Mouse (Mus musculus): ENCODE results near the gene Bbs7. TPM values are rescaled to one million over a fixed set of nuclear protein-coding genes. Genes with fewer than 3 reads are reported as not detected.
"Not testable (repeated sequence)": the region's sequence is repeated elsewhere in the genome, so short reads cannot be mapped to it uniquely, and the experiment has no call there.

Gene Bbs7
- polyA plus RNA-seq (2015; fragmentation: Nextera tagmentation; extraction: Ambion mirVana) = 14.0 and 15.1 TPM in 2 replicates

- no peaks in the 10 kb centered on the region; the same call in 1 of the 2 replicates for H3K4me1 ChIP-seq
- H3K36me3 ChIP-seq = 0 out of 2 replicates have a peak, but pooled peaks cover 3% of the 10 kb centered on the region
- H3K9me3 ChIP-seq = no peaks in the 10 kb centered on the region
- peak within 1 kb of the TSS; percentile 65 for H3K9ac ChIP-seq
- H3K4me3 ChIP-seq = peak within 1 kb of the TSS; percentile 72
- H3K27ac ChIP-seq = peak within 1 kb of the TSS; percentile 77
- H3K4me2 ChIP-seq = peak within 1 kb of the TSS; percentile 65
- H3K27me3 ChIP-seq = no peaks in the 10 kb centered on the region
- WGBS = 3% methylated on average over 38 of the region's 38 CpGs
- peak; percentile 98 for ATAC-seq (ENCODE audit: insufficient number of reproducible peaks, low FRiP score, low TSS enrichment, low read depth)
Measured at GRCm38 (mm10) chr3:36613202-36613907, at the start of gene Bbs7. Gene Bbs7 (minus strand): TSS chr3:36613477.

GRCm38 (mm10) chr3:36645245-36645559 lies 31.9 kb upstream of the Bbs7 start:
- ATAC-seq (ENCODE audit: insufficient number of reproducible peaks, low FRiP score, low TSS enrichment, low read depth); H3K9ac ChIP-seq; H3K4me3 ChIP-seq; H3K4me2 ChIP-seq; H3K36me3 ChIP-seq; H3K4me1 ChIP-seq; H3K9me3 ChIP-seq; H3K27ac ChIP-seq; H3K27me3 ChIP-seq: not testable (repeated sequence)

GRCm38 (mm10) chr3:36644554-36645244 lies 31.4 kb upstream of the Bbs7 start:
- 72% methylated on average over 3 of the region's 3 CpGs for WGBS
- H3K9ac ChIP-seq = no peak overlapping the region
- no peak overlapping the region for H3K4me2 ChIP-seq
- H3K4me1 ChIP-seq = no peaks in the 10 kb centered on the region
- H3K36me3 ChIP-seq = no peaks in the 10 kb centered on the region
- ATAC-seq (ENCODE audit: insufficient number of reproducible peaks, low FRiP score, low TSS enrichment, low read depth) = no peak
- H3K27ac ChIP-seq = no peak overlapping the region
- no peak overlapping the region for H3K4me3 ChIP-seq
- no peaks in the 10 kb centered on the region for H3K27me3 ChIP-seq
- no peaks in the 10 kb centered on the region for H3K9me3 ChIP-seq

GRCm38 (mm10) chr3:36643354-36643753 lies 30.1 kb upstream of the Bbs7 start:
- WGBS = 76% methylated on average over 3 of the region's 3 CpGs
- Histone ChIP-seq H3K4me2 (no peak overlapping the region), H3K9ac (no peak overlapping the region), H3K9me3 (no peaks in the 10 kb centered on the region), H3K4me1 (no peaks in the 10 kb centered on the region), H3K27me3 (no peaks in the 10 kb centered on the region), H3K4me3 (no peak overlapping the region), H3K36me3 (no peaks in the 10 kb centered on the region), H3K27ac (no peak overlapping the region)
- no peak for ATAC-seq (ENCODE audit: insufficient number of reproducible peaks, low FRiP score, low TSS enrichment, low read depth)

- no peak overlapping the region for H3K4me3 ChIP-seq
- H3K9me3 ChIP-seq = no peaks in the 10 kb centered on the region
- no peak overlapping the region for H3K4me2 ChIP-seq
- H3K27ac ChIP-seq = no peak overlapping the region
- no peaks in the 10 kb centered on the region for H3K4me1 ChIP-seq
- no peaks in the 10 kb centered on the region for H3K27me3 ChIP-seq
- no peak for ATAC-seq (ENCODE audit: insufficient number of reproducible peaks, low FRiP score, low TSS enrichment, low read depth)
- H3K9ac ChIP-seq = no peak overlapping the region
- H3K36me3 ChIP-seq = no peaks in the 10 kb centered on the region
- 69% methylated on average over 13 of the region's 13 CpGs for WGBS
Measured at GRCm38 (mm10) chr3:36642736-36643135, 29.5 kb upstream of the Bbs7 start.

GRCm38 (mm10) chr3:36640787-36641186 lies 27.5 kb upstream of the Bbs7 start:
- Histone ChIP-seq H3K9me3 (no peaks in the 10 kb centered on the region), H3K27ac (no peak overlapping the region), H3K4me3 (no peak overlapping the region), H3K4me2 (no peak overlapping the region), H3K36me3 (no peaks in the 10 kb centered on the region), H3K4me1 (no peaks in the 10 kb centered on the region), H3K27me3 (no peaks in the 10 kb centered on the region), H3K9ac (no peak overlapping the region)
- ATAC-seq (ENCODE audit: insufficient number of reproducible peaks, low FRiP score, low TSS enrichment, low read depth) = no peak
- 56% methylated on average over 2 of the region's 2 CpGs for WGBS

GRCm38 (mm10) chr3:36635449-36635848 lies 22.2 kb upstream of the Bbs7 start:
- Histone ChIP-seq H3K4me1 (no peaks in the 10 kb centered on the region), H3K27ac (no peak overlapping the region), H3K4me2 (no peak overlapping the region), H3K27me3 (no peaks in the 10 kb centered on the region), H3K36me3 (no peaks in the 10 kb centered on the region), H3K9ac (no peak overlapping the region), H3K4me3 (no peak overlapping the region), H3K9me3 (no peaks in the 10 kb centered on the region)
- no peak for ATAC-seq (ENCODE audit: insufficient number of reproducible peaks, low FRiP score, low TSS enrichment, low read depth)
- WGBS = 13% methylated on average over 4 of the region's 4 CpGs

- no peak overlapping the region for H3K27ac ChIP-seq
- H3K4me2 ChIP-seq = no peak overlapping the region
- H3K9me3 ChIP-seq = no peaks in the 10 kb centered on the region
- no peaks in the 10 kb centered on the region for H3K36me3 ChIP-seq
- no peak overlapping the region for H3K4me3 ChIP-seq
- no peaks in the 10 kb centered on the region for H3K27me3 ChIP-seq
- WGBS = 69% methylated on average over 2 of the region's 2 CpGs
- H3K9ac ChIP-seq = no peak overlapping the region
- no peak for ATAC-seq (ENCODE audit: insufficient number of reproducible peaks, low FRiP score, low TSS enrichment, low read depth)
- H3K4me1 ChIP-seq = no peaks in the 10 kb centered on the region
Measured at GRCm38 (mm10) chr3:36626803-36627202, 13.5 kb upstream of the Bbs7 start.

GRCm38 (mm10) chr3:36618181-36618580 lies 4.9 kb upstream of the Bbs7 start:
- Histone ChIP-seq H3K36me3 (no peaks in the 10 kb centered on the region), H3K9me3 (no peaks in the 10 kb centered on the region), H3K4me1 (no peaks in the 10 kb centered on the region), H3K4me3 (no peak overlapping the region), H3K27ac (no peak overlapping the region), H3K4me2 (no peak overlapping the region), H3K27me3 (no peaks in the 10 kb centered on the region), H3K9ac (no peak overlapping the region)
- WGBS = 75% methylated on average over 7 of the region's 7 CpGs
- no peak for ATAC-seq (ENCODE audit: insufficient number of reproducible peaks, low FRiP score, low TSS enrichment, low read depth)

GRCm38 (mm10) chr3:36613908-36614255 lies 605 bp upstream of the Bbs7 start:
- Histone ChIP-seq H3K9ac (no peak overlapping the region), H3K4me1 (no peaks in the 10 kb centered on the region; the same call in 1 of the 2 replicates), H3K4me3 (0 out of 2 replicates have a peak overlapping the region, but pooled peaks have one; percentile 72), H3K27me3 (no peaks in the 10 kb centered on the region), H3K27ac (no peak overlapping the region), H3K4me2 (peak overlapping the region; percentile 65), H3K9me3 (no peaks in the 10 kb centered on the region), H3K36me3 (no peaks in the 10 kb centered on the region)
- ATAC-seq (ENCODE audit: insufficient number of reproducible peaks, low FRiP score, low TSS enrichment, low read depth) = no peak
- WGBS = 69% methylated on average over 5 of the region's 5 CpGs

- ATAC-seq (ENCODE audit: insufficient number of reproducible peaks, low FRiP score, low TSS enrichment, low read depth) = no peak
- Histone ChIP-seq H3K36me3 (0 out of 2 replicates have a peak, but pooled peaks cover 3% of the 10 kb centered on the region), H3K27me3 (no peaks in the 10 kb centered on the region), H3K9me3 (no peaks in the 10 kb centered on the region), H3K4me1 (no peaks in the 10 kb centered on the region; the same call in 1 of the 2 replicates), H3K4me2 (peak overlapping the region; percentile 65), H3K27ac (peak overlapping the region; percentile 77), H3K9ac (peak overlapping the region; percentile 65), H3K4me3 (peak overlapping the region; percentile 72)
- WGBS = 5% methylated on average over 6 of the region's 6 CpGs
Measured at GRCm38 (mm10) chr3:36612687-36613086, 590 bp downstream of the Bbs7 start.

GRCm38 (mm10) chr3:36605894-36606783 lies 7.1 kb downstream of the Bbs7 start:
- Histone ChIP-seq H3K36me3 (peaks cover 13% of the 10 kb centered on the region; the same call in 1 of the 2 replicates), H3K9me3 (no peaks in the 10 kb centered on the region), H3K27me3 (no peaks in the 10 kb centered on the region), H3K4me2 (no peak overlapping the region), H3K9ac (no peak overlapping the region), H3K4me1 (no peaks in the 10 kb centered on the region), H3K27ac (no peak overlapping the region), H3K4me3 (no peak overlapping the region)
- no peak for ATAC-seq (ENCODE audit: insufficient number of reproducible peaks, low FRiP score, low TSS enrichment, low read depth)
- WGBS = 81% methylated on average over 7 of the region's 7 CpGs
